Mouse (Mus musculus) forebrain, embryonic 16.5 days (tissue): ENCODE measurements around the gene Scrn1. TPM values are rescaled to one million over a fixed set of nuclear protein-coding genes. Genes with fewer than 3 reads are reported as not detected.

Source experiments
- ATAC-seq: fragments of 200-750 bp; cut with Nextera tagmentation; 2 replicates; pipeline ENCODE4 v1.8.0; 2017; ENCODE audit warnings: mild to moderate bottlenecking, moderate library complexity
- H3K27ac ChIP-seq: fragments of 300-500 bp; sonication (generic); 2 replicates; pipeline ENCODE4 v1.5.1; 2014; ENCODE audit warnings: low read length, control low read depth
- H3K27me3 ChIP-seq: fragments of 300-500 bp; sonication (generic); replicated peaks from 2 replicates; pipeline ENCODE4 v1.6.1; 2014; ENCODE audit warnings: low read length; ENCODE audit not compliant: control insufficient read depth, insufficient read depth
- H3K36me3 ChIP-seq: fragments of 300-500 bp; sonication (generic); 2 replicates; pipeline ENCODE4 v1.6.1; 2014; ENCODE audit not compliant: control insufficient read depth, insufficient read depth
- H3K4me1 ChIP-seq: fragments of 300-500 bp; sonication (generic); replicated peaks from 2 replicates; pipeline ENCODE4 v1.6.1; 2014; ENCODE audit warnings: low read length; ENCODE audit not compliant: control insufficient read depth, insufficient read depth
- H3K4me2 ChIP-seq: fragments of 300-500 bp; sonication (generic); 2 replicates; pipeline ENCODE4 v1.6.1; 2014; ENCODE audit warnings: mild to moderate bottlenecking, low read length, control low read depth
- H3K4me3 ChIP-seq: fragments of 300-500 bp; sonication (generic); replicated peaks from 2 replicates; pipeline ENCODE4 v1.5.1; 2014; ENCODE audit warnings: mild to moderate bottlenecking, low read length, control low read depth
- H3K9ac ChIP-seq: fragments of 300-500 bp; sonication (generic); replicated peaks from 2 replicates; pipeline ENCODE4 v1.6.1; 2014; ENCODE audit warnings: low read depth, low read length, control low read depth
- H3K9me3 ChIP-seq: fragments of 300-500 bp; sonication (generic); 2 replicates; pipeline ENCODE4 v1.6.1; 2016; ENCODE audit warnings: low read length; ENCODE audit not compliant: control insufficient read depth
- WGBS: fragments of 180-500 bp; shearing (Covaris S2); extraction: QIAGEN DNeasy Blood & Tissue Kit; methylation state at CpG from one replicate; pipeline ENCODE4 v1.1.7; 2014; 5-methylcytosine and 5-hydroxymethylcytosine counted together
- polyA plus RNA-seq: library from polyadenylated mRNA; unstranded; fragments of >200 nt; fragmentation: Nextera tagmentation; extraction: Ambion mirVana; gene quantifications from 2 replicates; pipeline ENCODE4 v1.2.1, GENCODE M21; 2015

Scrn1 gene
- polyA plus RNA-seq, 1 experiment from 2014 or later = 168 TPM

DNA sequence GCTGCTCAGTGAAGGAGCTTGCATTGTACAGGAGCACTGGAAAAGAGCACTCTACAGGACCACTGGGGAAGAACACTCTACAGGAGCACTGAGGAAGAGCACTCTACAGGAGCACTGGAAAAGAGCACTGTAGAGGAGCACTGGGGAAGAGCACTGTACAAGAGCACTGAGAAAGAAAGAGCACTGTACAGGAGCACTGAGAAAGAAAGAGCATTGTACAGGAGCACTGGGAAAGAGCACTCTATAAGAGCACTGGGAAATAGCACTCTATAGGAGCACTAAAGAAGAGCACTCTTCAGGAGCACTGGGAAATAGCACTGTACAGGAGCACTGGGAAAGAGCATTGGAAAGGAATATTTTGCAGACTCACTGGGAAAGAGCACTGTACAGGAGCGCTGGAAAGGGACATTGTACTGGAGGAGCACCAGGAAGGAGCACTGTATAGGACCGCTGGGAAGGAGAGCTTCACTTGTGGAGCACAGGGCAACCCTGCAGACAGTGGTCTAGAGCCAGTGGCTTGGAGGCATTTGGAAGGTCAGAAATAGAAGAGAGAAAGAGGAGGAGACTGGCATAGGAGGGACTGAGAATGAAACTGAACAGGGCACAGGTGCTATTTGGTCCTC, 49.7 kb downstream of the Scrn1 start:
- H3K27ac ChIP-seq = no peak overlapping the region
- H3K36me3 ChIP-seq = peaks cover 8% of the 10 kb centered on the region; the same call in 1 of the 2 replicates
- 94% methylated on average over 2 of the region's 2 CpGs for WGBS
- no peak overlapping the region for H3K4me2 ChIP-seq
- peak; percentile 47 for ATAC-seq
- no peak overlapping the region for H3K9ac ChIP-seq
- H3K27me3 ChIP-seq = no peaks in the 10 kb centered on the region
- H3K4me1 ChIP-seq = no peaks in the 10 kb centered on the region
- H3K9me3 ChIP-seq = no peaks in the 10 kb centered on the region
- no peak overlapping the region for H3K4me3 ChIP-seq

DNA sequence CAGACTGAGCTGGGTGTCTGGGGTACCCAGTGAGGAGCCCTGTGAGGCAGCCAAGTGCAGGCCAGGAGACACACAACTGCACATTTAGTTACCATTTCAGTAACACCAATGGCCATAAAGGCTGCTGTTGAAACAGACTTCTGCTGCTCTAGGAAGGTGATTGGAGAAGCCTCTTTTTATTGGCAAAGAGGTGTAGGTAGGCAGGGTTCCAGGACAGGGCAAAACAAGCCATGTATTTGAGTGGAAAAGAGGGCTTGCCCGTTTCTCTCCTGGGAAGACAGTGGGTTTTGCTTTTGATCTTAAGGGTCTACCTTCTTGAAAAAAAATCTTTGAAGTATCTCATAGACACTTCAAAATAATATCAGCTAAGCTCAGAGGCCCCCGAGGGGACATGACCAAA, 54.0 kb downstream of the Scrn1 start:
- H3K4me2 ChIP-seq = no peak overlapping the region
- ATAC-seq = no peak
- no peaks in the 10 kb centered on the region for H3K9me3 ChIP-seq
- no peak overlapping the region for H3K9ac ChIP-seq
- H3K27ac ChIP-seq = no peak overlapping the region
- 67% methylated on average over 2 of the region's 2 CpGs for WGBS
- H3K4me3 ChIP-seq = no peak overlapping the region
- H3K27me3 ChIP-seq = no peaks in the 10 kb centered on the region
- H3K4me1 ChIP-seq = peaks cover 13% of the 10 kb centered on the region
- peaks cover 8% of the 10 kb centered on the region for H3K36me3 ChIP-seq

DNA sequence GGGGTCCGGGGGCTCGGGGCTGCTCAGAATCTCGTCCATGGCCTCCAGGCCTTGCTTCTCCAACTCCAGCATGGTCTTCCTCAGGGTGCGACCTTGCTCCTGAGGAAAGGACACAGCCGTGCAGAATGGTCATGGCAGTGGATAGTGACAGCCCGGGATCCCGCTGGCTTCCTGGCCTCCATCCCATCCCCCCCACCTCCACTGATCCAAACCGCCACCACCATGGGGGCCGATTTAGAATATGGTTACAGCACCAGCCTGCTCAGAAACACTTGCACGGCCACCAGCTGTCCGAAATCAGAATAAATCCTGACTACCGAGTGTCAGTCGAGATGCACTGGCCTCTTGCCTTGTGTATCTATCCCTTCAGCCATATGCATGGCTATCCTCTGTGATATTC, 57.0 kb downstream of the Scrn1 start:
- H3K27ac ChIP-seq = no peak overlapping the region
- H3K4me2 ChIP-seq = no peak overlapping the region
- peaks cover 13% of the 10 kb centered on the region for H3K4me1 ChIP-seq
- no peaks in the 10 kb centered on the region for H3K27me3 ChIP-seq
- WGBS = 88% methylated on average over 13 of the region's 13 CpGs
- no peaks in the 10 kb centered on the region for H3K9me3 ChIP-seq
- ATAC-seq = no peak
- H3K4me3 ChIP-seq = no peak overlapping the region
- H3K36me3 ChIP-seq = peaks cover 9% of the 10 kb centered on the region
- H3K9ac ChIP-seq = no peak overlapping the region

DNA sequence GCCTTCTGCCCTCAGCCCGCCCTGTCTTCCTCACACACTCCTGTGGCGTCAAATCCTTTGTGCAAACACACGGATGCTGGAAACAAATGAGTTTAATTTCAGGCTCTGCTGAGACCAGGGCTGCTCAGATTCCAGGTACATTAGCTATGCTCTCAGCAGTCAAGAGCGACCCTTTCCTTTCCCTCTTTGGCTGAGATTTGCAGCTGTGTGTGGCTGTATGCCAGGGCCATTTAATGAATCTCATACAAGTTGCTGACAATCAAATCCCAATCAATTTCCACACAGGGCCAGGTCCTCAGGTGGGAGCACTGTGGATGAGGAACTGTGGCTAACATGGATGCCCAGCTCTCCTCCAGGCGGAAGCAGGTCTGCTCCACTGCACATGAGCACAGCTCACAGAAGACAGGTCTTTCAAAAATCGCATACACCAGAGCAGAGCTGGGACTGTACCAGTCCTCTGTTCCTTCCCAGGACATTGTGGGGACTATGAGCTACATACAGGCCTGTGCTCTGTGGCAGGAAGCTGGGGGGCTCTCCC, 58.0 kb downstream of the Scrn1 start:
- Histone ChIP-seq H3K9me3 (no peaks in the 10 kb centered on the region), H3K27me3 (no peaks in the 10 kb centered on the region), H3K36me3 (peaks cover 6% of the 10 kb centered on the region), H3K4me1 (peaks cover 13% of the 10 kb centered on the region), H3K4me2 (no peak overlapping the region), H3K4me3 (no peak overlapping the region), H3K27ac (peak overlapping the region; percentile 65), H3K9ac (peak overlapping the region; percentile 36)
- ATAC-seq = peak; percentile 51
- 11% methylated on average over 6 of the region's 6 CpGs for WGBS

DNA sequence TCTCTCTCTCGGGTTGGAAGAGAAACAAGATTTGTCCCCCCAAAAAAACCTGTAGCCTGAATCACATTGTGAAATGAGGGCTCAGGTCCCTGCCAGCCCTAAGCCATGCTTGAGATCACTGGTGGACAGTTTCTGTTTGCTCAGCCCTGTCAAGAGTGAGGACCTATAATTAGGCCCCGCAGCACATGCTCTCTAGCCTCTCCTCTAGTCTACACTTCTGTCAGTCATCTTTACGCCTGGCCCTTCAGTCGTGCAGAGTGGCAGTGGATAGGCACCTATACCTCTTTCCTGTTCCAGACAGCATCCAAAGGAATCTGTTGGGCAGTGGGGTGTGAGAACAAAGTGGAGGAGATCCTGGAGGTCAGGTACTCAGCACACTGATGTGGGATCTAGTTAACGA, 58.5 kb downstream of the Scrn1 start:
- WGBS = 36% methylated on average over 5 of the region's 5 CpGs
- Histone ChIP-seq H3K4me3 (no peak overlapping the region), H3K36me3 (peaks cover 6% of the 10 kb centered on the region), H3K27ac (peak overlapping the region; percentile 65; the same call in 1 of the 2 replicates), H3K4me1 (peaks cover 13% of the 10 kb centered on the region), H3K27me3 (no peaks in the 10 kb centered on the region), H3K9me3 (no peaks in the 10 kb centered on the region), H3K4me2 (no peak overlapping the region), H3K9ac (peak overlapping the region; percentile 36)
- ATAC-seq = peak; percentile 39

DNA sequence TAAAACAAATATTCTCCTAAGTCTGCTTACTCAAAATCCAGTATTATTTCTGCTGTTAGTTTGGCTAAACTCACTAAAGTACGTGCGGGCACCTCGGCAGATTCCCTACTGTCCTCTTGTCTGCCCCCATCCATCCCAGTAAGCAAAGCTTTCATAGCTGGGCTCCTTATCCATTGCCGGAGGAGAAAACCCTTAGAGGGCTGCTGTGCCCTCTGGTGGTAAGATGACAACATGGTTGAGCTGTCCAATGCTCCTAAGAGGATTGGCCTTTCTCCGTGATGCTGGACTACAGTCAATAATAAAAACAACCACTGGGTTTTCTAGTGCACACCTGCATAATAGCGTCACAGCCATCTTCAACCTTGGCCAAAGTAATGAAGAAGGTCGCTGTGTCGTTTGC, 59.3 kb downstream of the Scrn1 start:
- 39% methylated on average over 8 of the region's 8 CpGs for WGBS
- Histone ChIP-seq H3K27ac (no peak overlapping the region), H3K4me3 (no peak overlapping the region), H3K9ac (no peak overlapping the region), H3K4me2 (no peak overlapping the region), H3K36me3 (peaks cover 6% of the 10 kb centered on the region), H3K4me1 (peaks cover 13% of the 10 kb centered on the region), H3K27me3 (no peaks in the 10 kb centered on the region), H3K9me3 (no peaks in the 10 kb centered on the region)
- peak; percentile 42; the same call in 1 of the 2 replicates for ATAC-seq

DNA sequence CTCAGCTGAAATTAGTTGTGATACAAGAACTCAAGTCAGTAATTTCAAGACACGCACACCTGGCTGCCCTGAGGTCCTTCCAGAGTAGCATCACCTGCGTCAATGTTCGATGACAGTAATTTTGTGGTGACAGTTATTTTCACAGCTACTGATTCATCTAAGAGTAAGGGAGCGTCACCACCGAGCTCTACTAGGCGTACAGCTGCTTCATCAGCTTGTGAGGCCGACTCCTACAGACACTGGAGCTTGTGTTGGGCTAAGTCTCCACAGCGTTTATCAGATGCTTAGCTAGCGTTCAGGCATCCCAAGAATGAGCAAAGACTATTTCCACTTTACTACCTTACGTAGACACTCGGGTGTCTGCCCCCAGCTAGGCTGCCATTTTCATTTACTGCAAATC, 60.0 kb downstream of the Scrn1 start:
- ATAC-seq = no peak
- Histone ChIP-seq H3K36me3 (peaks cover 6% of the 10 kb centered on the region), H3K4me2 (no peak overlapping the region), H3K27ac (no peak overlapping the region), H3K9me3 (no peaks in the 10 kb centered on the region), H3K4me1 (peaks cover 13% of the 10 kb centered on the region), H3K27me3 (no peaks in the 10 kb centered on the region), H3K4me3 (no peak overlapping the region), H3K9ac (no peak overlapping the region)
- WGBS = 90% methylated on average over 11 of the region's 11 CpGs

DNA sequence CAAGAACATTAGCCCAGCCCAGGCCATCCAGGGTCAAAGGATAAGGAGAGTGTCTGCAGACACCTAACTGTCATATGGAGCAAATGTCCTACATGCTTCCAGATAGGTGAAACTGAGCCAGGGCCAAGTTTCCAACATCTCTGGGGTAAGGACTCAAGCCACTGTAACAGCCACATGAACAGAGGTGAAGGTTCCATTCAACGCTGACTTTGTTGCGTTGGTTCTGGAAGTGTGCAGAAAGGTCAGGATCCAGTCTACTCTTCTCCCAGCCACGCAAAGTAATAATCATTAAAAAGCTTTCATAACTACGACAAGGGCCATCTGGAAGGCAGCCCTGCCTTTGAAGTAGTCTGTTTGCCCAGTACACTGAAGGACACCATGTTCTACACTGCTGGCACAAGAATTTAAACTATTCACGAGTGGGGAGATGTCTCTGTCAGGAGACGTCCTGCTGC, 63.6 kb downstream of the Scrn1 start:
- WGBS = 89% methylated on average over 6 of the region's 6 CpGs
- no peak overlapping the region for H3K4me2 ChIP-seq
- H3K9ac ChIP-seq = no peak overlapping the region
- no peak overlapping the region for H3K4me3 ChIP-seq
- peaks cover 5% of the 10 kb centered on the region; the same call in 1 of the 2 replicates for H3K36me3 ChIP-seq
- 0 out of 2 replicates have a peak, but pooled peaks cover 2% of the 10 kb centered on the region for H3K9me3 ChIP-seq
- no peaks in the 10 kb centered on the region for H3K27me3 ChIP-seq
- ATAC-seq = no peak
- peaks cover under 1% of the 10 kb centered on the region; the same call in 1 of the 2 replicates for H3K4me1 ChIP-seq
- H3K27ac ChIP-seq = no peak overlapping the region

DNA sequence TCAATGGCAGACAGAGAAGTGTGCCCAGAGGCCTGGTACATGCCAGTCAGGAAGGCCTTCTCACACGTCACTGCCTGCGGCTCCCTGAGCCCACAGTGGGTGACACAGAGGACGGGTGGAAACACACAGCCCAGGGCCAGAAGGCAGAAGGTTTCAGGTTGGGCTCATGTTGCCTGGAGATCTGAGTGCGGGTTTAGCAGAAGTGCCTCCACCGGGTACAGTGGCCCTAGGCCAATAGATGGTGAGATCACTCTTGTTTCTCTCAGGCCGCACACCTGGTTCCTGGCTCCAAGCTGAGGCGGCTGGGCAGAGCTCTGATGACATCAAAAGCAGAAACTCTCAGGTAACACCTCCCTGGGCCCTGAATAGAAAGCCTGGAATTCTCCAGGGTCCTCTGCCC, 70.1 kb downstream of the Scrn1 start:
- Histone ChIP-seq H3K4me1 (no peaks in the 10 kb centered on the region), H3K36me3 (peaks cover 3% of the 10 kb centered on the region; the same call in 1 of the 2 replicates), H3K4me3 (no peak overlapping the region), H3K4me2 (no peak overlapping the region), H3K27me3 (no peaks in the 10 kb centered on the region), H3K9ac (no peak overlapping the region), H3K27ac (no peak overlapping the region), H3K9me3 (0 out of 2 replicates have a peak, but pooled peaks cover 2% of the 10 kb centered on the region)
- ATAC-seq = no peak
- 78% methylated on average over 7 of the region's 7 CpGs for WGBS
